Mouse (Mus musculus): ENCODE results near the gene Mcat. TPM values are rescaled to one million over a fixed set of nuclear protein-coding genes. Genes with fewer than 3 reads are reported as not detected.

The Mcat gene
- 49.8 and 55.1 TPM in 2 replicates for polyA plus RNA-seq (2012; rRNA removed)

GRCm38 (mm10) chr15:83563327-83563856 is at the start of gene Mcat, which contains the start of gene Tspo:
Gene Mcat, minus strand, starts transcription at chr15:83563787.
Gene Tspo, plus strand, starts transcription at chr15:83563592.
- H3K4me3 ChIP-seq (ENCODE audit: control insufficient read depth, low read depth, low read length), result peak within 1 kb of the TSS; percentile 65
- H3K27me3 ChIP-seq (ENCODE audit: control insufficient read depth, insufficient read depth, low read length), result no peaks in the 10 kb centered on the region
- TF ChIP-seq CTCF (IDR thresholded peaks at IDR 0.05; ENCODE audit: control insufficient read depth, insufficient read depth, insufficient replicate concordance, low read depth, low read length), result no peak
- TF ChIP-seq POLR2A (IDR thresholded peaks at IDR 0.05; ENCODE audit: control insufficient read depth, low read depth, low read length), result no peak
- H3K27ac ChIP-seq (ENCODE audit: control insufficient read depth, insufficient read depth, low read depth, low read length), result peak within 1 kb of the TSS; percentile 47; the same call in 1 of the 2 replicates
- H3K36me3 ChIP-seq (ENCODE audit: control insufficient read depth, insufficient read depth, low read length), result no peaks in the 10 kb centered on the region
- peaks cover 8% of the 10 kb centered on the region for H3K4me1 ChIP-seq (ENCODE audit: control insufficient read depth, insufficient read depth, low read length)

- Histone ChIP-seq H3K27ac (ENCODE audit: control insufficient read depth, insufficient read depth, low read depth, low read length) (no peak overlapping the region), H3K4me1 (ENCODE audit: control insufficient read depth, insufficient read depth, low read length) (peaks cover 2% of the 10 kb centered on the region; the same call in 1 of the 2 replicates), H3K36me3 (ENCODE audit: control insufficient read depth, insufficient read depth, low read length) (no peaks in the 10 kb centered on the region), H3K27me3 (ENCODE audit: control insufficient read depth, insufficient read depth, low read length) (no peaks in the 10 kb centered on the region), H3K4me3 (ENCODE audit: control insufficient read depth, low read depth, low read length) (no peak overlapping the region)
- TF ChIP-seq CTCF (IDR thresholded peaks at IDR 0.05; ENCODE audit: control insufficient read depth, insufficient read depth, insufficient replicate concordance, low read depth, low read length) (peak; percentile 87), POLR2A (IDR thresholded peaks at IDR 0.05; ENCODE audit: control insufficient read depth, low read depth, low read length) (no peak)
These were observed 43.7 kb upstream of the Mcat start for GRCm38 (mm10) chr15:83607115-83607802.

- Histone ChIP-seq H3K4me1 (ENCODE audit: control insufficient read depth, insufficient read depth, low read length) (peaks cover 2% of the 10 kb centered on the region; the same call in 1 of the 2 replicates), H3K27me3 (ENCODE audit: control insufficient read depth, insufficient read depth, low read length) (no peaks in the 10 kb centered on the region), H3K4me3 (ENCODE audit: control insufficient read depth, low read depth, low read length) (no peak overlapping the region), H3K27ac (ENCODE audit: control insufficient read depth, insufficient read depth, low read depth, low read length) (no peak overlapping the region), H3K36me3 (ENCODE audit: control insufficient read depth, insufficient read depth, low read length) (no peaks in the 10 kb centered on the region)
- TF ChIP-seq CTCF (IDR thresholded peaks at IDR 0.05; ENCODE audit: control insufficient read depth, insufficient read depth, insufficient replicate concordance, low read depth, low read length) (no peak), POLR2A (IDR thresholded peaks at IDR 0.05; ENCODE audit: control insufficient read depth, low read depth, low read length) (no peak)
These were observed 43.1 kb upstream of the Mcat start for GRCm38 (mm10) chr15:83606700-83607099.

- no peaks in the 10 kb centered on the region for H3K27me3 ChIP-seq (ENCODE audit: control insufficient read depth, insufficient read depth, low read length)
- H3K4me1 ChIP-seq (ENCODE audit: control insufficient read depth, insufficient read depth, low read length), result peaks cover 2% of the 10 kb centered on the region; the same call in 1 of the 2 replicates
- no peaks in the 10 kb centered on the region for H3K36me3 ChIP-seq (ENCODE audit: control insufficient read depth, insufficient read depth, low read length)
- TF ChIP-seq CTCF (IDR thresholded peaks at IDR 0.05; ENCODE audit: control insufficient read depth, insufficient read depth, insufficient replicate concordance, low read depth, low read length) (no peak), POLR2A (IDR thresholded peaks at IDR 0.05; ENCODE audit: control insufficient read depth, low read depth, low read length) (no peak)
- no peak overlapping the region for H3K27ac ChIP-seq (ENCODE audit: control insufficient read depth, insufficient read depth, low read depth, low read length)
- H3K4me3 ChIP-seq (ENCODE audit: control insufficient read depth, low read depth, low read length), result no peak overlapping the region
These were observed 42.6 kb upstream of the Mcat start for GRCm38 (mm10) chr15:83606216-83606615.

GRCm38 (mm10) chr15:83603426-83603825 is 39.8 kb upstream of the Mcat start:
- Histone ChIP-seq H3K36me3 (ENCODE audit: control insufficient read depth, insufficient read depth, low read length) (no peaks in the 10 kb centered on the region), H3K4me3 (ENCODE audit: control insufficient read depth, low read depth, low read length) (no peak overlapping the region), H3K27me3 (ENCODE audit: control insufficient read depth, insufficient read depth, low read length) (no peaks in the 10 kb centered on the region), H3K4me1 (ENCODE audit: control insufficient read depth, insufficient read depth, low read length) (peaks cover 2% of the 10 kb centered on the region; the same call in 1 of the 2 replicates), H3K27ac (ENCODE audit: control insufficient read depth, insufficient read depth, low read depth, low read length) (no peak overlapping the region)
- no peak for TF ChIP-seq CTCF (IDR thresholded peaks at IDR 0.05; ENCODE audit: control insufficient read depth, insufficient read depth, insufficient replicate concordance, low read depth, low read length)
- TF ChIP-seq POLR2A (IDR thresholded peaks at IDR 0.05; ENCODE audit: control insufficient read depth, low read depth, low read length), result no peak

- no peak overlapping the region for H3K4me3 ChIP-seq (ENCODE audit: control insufficient read depth, low read depth, low read length)
- no peaks in the 10 kb centered on the region for H3K27me3 ChIP-seq (ENCODE audit: control insufficient read depth, insufficient read depth, low read length)
- TF ChIP-seq CTCF (IDR thresholded peaks at IDR 0.05; ENCODE audit: control insufficient read depth, insufficient read depth, insufficient replicate concordance, low read depth, low read length) (no peak), POLR2A (IDR thresholded peaks at IDR 0.05; ENCODE audit: control insufficient read depth, low read depth, low read length) (no peak)
- no peaks in the 10 kb centered on the region for H3K36me3 ChIP-seq (ENCODE audit: control insufficient read depth, insufficient read depth, low read length)
- H3K4me1 ChIP-seq (ENCODE audit: control insufficient read depth, insufficient read depth, low read length), result peaks cover 2% of the 10 kb centered on the region; the same call in 1 of the 2 replicates
- no peak overlapping the region for H3K27ac ChIP-seq (ENCODE audit: control insufficient read depth, insufficient read depth, low read depth, low read length)
These were observed 39.4 kb upstream of the Mcat start for GRCm38 (mm10) chr15:83603046-83603396.

GRCm38 (mm10) chr15:83602372-83603045 is 38.9 kb upstream of the Mcat start:
- no peak for TF ChIP-seq POLR2A (IDR thresholded peaks at IDR 0.05; ENCODE audit: control insufficient read depth, low read depth, low read length)
- no peak for TF ChIP-seq CTCF (IDR thresholded peaks at IDR 0.05; ENCODE audit: control insufficient read depth, insufficient read depth, insufficient replicate concordance, low read depth, low read length)
- no peak overlapping the region for H3K4me3 ChIP-seq (ENCODE audit: control insufficient read depth, low read depth, low read length)
- H3K36me3 ChIP-seq (ENCODE audit: control insufficient read depth, insufficient read depth, low read length), result no peaks in the 10 kb centered on the region
- H3K27me3 ChIP-seq (ENCODE audit: control insufficient read depth, insufficient read depth, low read length), result no peaks in the 10 kb centered on the region
- peaks cover 2% of the 10 kb centered on the region; the same call in 1 of the 2 replicates for H3K4me1 ChIP-seq (ENCODE audit: control insufficient read depth, insufficient read depth, low read length)
- H3K27ac ChIP-seq (ENCODE audit: control insufficient read depth, insufficient read depth, low read depth, low read length), result no peak overlapping the region

Data from testis, adult 2 months (tissue).